Mouse (Mus musculus) CH12.LX (cell line): ENCODE measurements around the gene Thsd1.

Source experiments
- E2F4 ChIP-seq: IDR thresholded peaks from 2 replicates; pipeline ENCODE4 v1.6.1; 2011; ENCODE audit warnings: low read depth, low read length, improper control_type of control experiment; ENCODE audit not compliant: insufficient replicate concordance
- EP300 ChIP-seq: IDR thresholded peaks from 2 replicates; pipeline ENCODE4 v1.6.1; 2011; ENCODE audit warnings: low read length, improper control_type of control experiment
- MAX ChIP-seq: IDR thresholded peaks from 2 replicates; pipeline ENCODE4 v1.6.1; 2011; ENCODE audit warnings: low read length, improper control_type of control experiment
- MXI1 ChIP-seq: IDR thresholded peaks from 2 replicates; pipeline ENCODE4 v1.6.1; 2011; ENCODE audit warnings: mild to moderate bottlenecking, low read depth, low read length, improper control_type of control experiment
- POLR2AphosphoS2 ChIP-seq: IDR thresholded peaks from 2 replicates; pipeline ENCODE4 v1.6.1; 2011; ENCODE audit warnings: low read depth, low read length, improper control_type of control experiment
- RCOR1 ChIP-seq: conservative IDR thresholded peaks from 2 replicates; pipeline ENCODE4 v1.6.1; 2012; ENCODE audit warnings: low read depth, mild to moderate bottlenecking, inconsistent platforms, low read length, improper control_type of control experiment

DNA sequence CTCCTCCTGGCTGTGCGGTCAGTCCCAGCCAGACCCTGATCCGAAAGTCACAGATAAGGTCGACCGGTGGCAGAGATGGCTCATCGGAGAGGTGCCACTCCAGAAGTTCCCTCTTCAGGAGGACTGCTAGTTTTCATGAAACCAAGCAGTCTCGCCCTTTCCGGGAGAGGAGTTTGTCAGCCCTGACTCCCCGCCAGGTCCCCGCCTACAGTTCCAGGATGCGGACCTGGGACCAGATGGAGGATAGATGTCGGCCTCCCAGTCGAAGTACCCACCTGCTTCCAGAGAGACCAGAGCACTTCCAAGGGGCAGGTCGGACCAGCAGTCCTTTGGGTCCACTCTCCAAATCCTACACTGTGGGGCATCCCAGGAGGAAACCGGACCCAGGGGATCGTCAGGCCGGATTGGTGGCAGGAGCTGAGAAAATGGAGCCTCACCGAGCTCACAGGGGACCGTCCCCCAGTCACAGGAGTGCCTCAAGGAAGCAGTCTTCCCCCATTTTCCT lies 31.9 kb downstream of the Thsd1 start:
- TF ChIP-seq RCOR1 = no peak
- no peak for TF ChIP-seq EP300
- no peak for TF ChIP-seq MAX
- no peak for TF ChIP-seq POLR2AphosphoS2
- TF ChIP-seq E2F4 = no peak
- TF ChIP-seq MXI1 = no peak
